Mouse (Mus musculus) spleen, adult 2 months (tissue): ENCODE measurements at regions not wholly inside any gene's neighbourhood (a gene's known extent, or its start where the extent isn't known, plus 50 kb on each side); places are given as distances from the start of the nearest gene placed in this dataset.

Experiments used
- CTCF ChIP-seq: fragments of 200-500 bp; IDR thresholded peaks from 2 replicates; pipeline ENCODE4 v1.5.1; 2011; ENCODE audit warnings: mild to moderate bottlenecking, inconsistent platforms; ENCODE audit not compliant: insufficient read depth, insufficient read length, insufficient replicate concordance; ENCODE audit errors: extremely low read depth
- POLR2A ChIP-seq: fragments of 200-500 bp; IDR thresholded peaks from 2 replicates; pipeline ENCODE4 v1.6.1; 2011; ENCODE audit warnings: low read depth, low read length, inconsistent platforms

DNA sequence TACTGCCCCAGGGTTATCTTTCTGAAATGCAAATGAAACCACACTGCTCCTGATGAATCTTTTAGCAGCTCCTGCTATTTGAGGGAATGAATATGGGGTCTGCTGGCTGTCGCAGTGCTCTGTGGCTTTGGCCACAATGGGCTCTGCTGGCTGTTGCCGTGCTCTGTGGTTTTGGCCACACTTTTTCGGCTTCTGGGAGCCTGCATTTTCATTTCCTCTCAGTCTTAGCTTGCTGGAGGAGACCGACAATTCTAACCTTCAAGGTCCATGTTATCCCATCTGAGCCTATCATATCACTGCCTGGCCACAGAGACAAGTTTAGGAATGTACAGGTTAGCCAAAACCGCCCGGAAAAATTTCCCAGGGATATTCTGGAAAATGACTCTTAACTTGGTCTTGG lies 57.2 kb upstream of the Ubash3b start:
- TF ChIP-seq CTCF = no peak
- TF ChIP-seq POLR2A = no peak
